In the genomic region with DNA sequence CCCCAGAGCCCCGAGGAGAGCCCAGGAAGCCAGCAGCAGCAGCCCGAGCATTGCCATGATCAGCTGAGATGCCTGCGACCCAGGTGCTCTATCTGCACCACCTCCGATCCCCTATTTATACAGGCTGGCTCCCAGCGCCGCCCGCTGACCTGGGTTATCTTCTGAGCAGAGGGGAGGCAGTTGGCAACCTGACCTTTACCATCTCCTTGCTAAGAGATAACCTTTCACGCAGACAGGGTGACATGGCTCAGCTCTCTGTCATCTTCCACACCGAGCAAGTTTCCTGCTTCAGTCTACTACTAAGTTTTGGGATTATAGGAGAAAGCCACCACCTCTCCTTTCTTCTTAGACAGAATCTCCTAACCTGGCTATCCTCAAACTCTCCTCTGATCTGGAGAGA, we compare ENCODE assay signal across 14 mouse cellular contexts. TPM values are rescaled to one million over a fixed set of nuclear protein-coding genes. Genes with fewer than 3 reads are reported as not detected.
DNase-seq lines count a peak whose midpoint lies in the region; ATAC-seq lines count a peak whose summit lies in the region.
"Had no signal": no experiment of that assay in that cellular context is flagged by ENCODE, and none has a peak within 500 bp of the region (broad histone marks: within the 10 kb centered on the region; RNA-seq: fewer than 3 reads in every experiment).

Gene Rln3 (minus strand): TSS at position 101 of the 400 bp plus-strand sequence.

- no peak within 1 kb of the TSS for H3K4me3 ChIP-seq in heart, embryonic 11.5 days (ENCODE audit: low read depth, low read length)
- H3K4me3 ChIP-seq in liver, embryonic 12.5 days: no peak within 1 kb of the TSS
- no peak within 1 kb of the TSS for H3K4me3 ChIP-seq in embryonic facial prominence, embryonic 13.5 days
- H3K4me3 ChIP-seq in midbrain, embryonic 13.5 days (replicated peaks): no peak within 1 kb of the TSS

- no peaks in the 10 kb centered on the region for H3K9me3 ChIP-seq in heart, embryonic 11.5 days (replicated peaks; ENCODE audit: control insufficient read depth, low read length)
- H3K9me3 ChIP-seq in liver, embryonic 12.5 days (replicated peaks): no peaks in the 10 kb centered on the region
- H3K9me3 ChIP-seq in embryonic facial prominence, embryonic 13.5 days: no peaks in the 10 kb centered on the region
- H3K9me3 ChIP-seq in midbrain, embryonic 13.5 days: no peaks in the 10 kb centered on the region; the same call in 1 of the 2 replicates

- no peak within 1 kb of the TSS for H3K9ac ChIP-seq in heart, embryonic 11.5 days (ENCODE audit: low read depth, low read length)
- no peak within 1 kb of the TSS for H3K9ac ChIP-seq in liver, embryonic 12.5 days
- H3K9ac ChIP-seq in embryonic facial prominence, embryonic 13.5 days: 0 out of 2 replicates have a peak within 1 kb of the TSS, but pooled peaks have one; percentile 49
- H3K9ac ChIP-seq in midbrain, embryonic 13.5 days (replicated peaks): peak within 1 kb of the TSS; percentile 32; the same call in 1 of the 2 replicates

- peak within 1 kb of the TSS; percentile 46 for H3K4me2 ChIP-seq in heart, embryonic 11.5 days
- peak within 1 kb of the TSS; percentile 28 for H3K4me2 ChIP-seq in liver, embryonic 12.5 days
- no peak within 1 kb of the TSS for H3K4me2 ChIP-seq in embryonic facial prominence, embryonic 13.5 days
- 0 out of 2 replicates have a peak within 1 kb of the TSS, but pooled peaks have one; percentile 13 for H3K4me2 ChIP-seq in midbrain, embryonic 13.5 days (replicated peaks)

- WGBS in heart, embryonic 11.5 days (ENCODE audit: insufficient replicate concordance): 2% methylated on average over 9 of the region's 9 CpGs
- WGBS in liver, embryonic 12.5 days (ENCODE audit: insufficient replicate concordance): 9% methylated on average over 9 of the region's 9 CpGs
- 8% methylated on average over 9 of the region's 9 CpGs for WGBS in embryonic facial prominence, embryonic 13.5 days
- WGBS in midbrain, embryonic 13.5 days: 12% methylated on average over 9 of the region's 9 CpGs

- peaks cover 3% of the 10 kb centered on the region; the same call in 1 of the 2 replicates for H3K4me1 ChIP-seq in heart, embryonic 11.5 days (ENCODE audit: control insufficient read depth, insufficient read depth, low read length)
- peaks cover 16% of the 10 kb centered on the region for H3K4me1 ChIP-seq in liver, embryonic 12.5 days
- peaks cover 20% of the 10 kb centered on the region for H3K4me1 ChIP-seq in embryonic facial prominence, embryonic 13.5 days
- peaks cover 18% of the 10 kb centered on the region for H3K4me1 ChIP-seq in midbrain, embryonic 13.5 days (replicated peaks)

- ATAC-seq in heart, embryonic 11.5 days (replicated peaks; ENCODE audit: insufficient number of reproducible peaks, low FRiP score, low TSS enrichment): no peak
- ATAC-seq in liver, embryonic 12.5 days: no peak
- ATAC-seq in embryonic facial prominence, embryonic 13.5 days (ENCODE audit: insufficient number of reproducible peaks, insufficient read depth, low FRiP score, low TSS enrichment, low read depth): no peak
- no peak for ATAC-seq in midbrain, embryonic 13.5 days
- no peak for ATAC-seq in erythroblast, adult 5-6 weeks (replicated peaks; ENCODE audit: low FRiP score, poor library complexity, severe bottlenecking)

- H3K27me3 ChIP-seq in heart, embryonic 11.5 days (ENCODE audit: control insufficient read depth, insufficient read depth, low read length): peaks cover 47% of the 10 kb centered on the region
- peaks cover 86% of the 10 kb centered on the region for H3K27me3 ChIP-seq in liver, embryonic 12.5 days (replicated peaks)
- H3K27me3 ChIP-seq in embryonic facial prominence, embryonic 13.5 days: peaks cover 67% of the 10 kb centered on the region
- H3K27me3 ChIP-seq in midbrain, embryonic 13.5 days: peaks cover 52% of the 10 kb centered on the region

- DNase-seq in heart, adult 18-20 months: no peak
- no peak for DNase-seq in liver
- DNase-seq in spleen, postnatal 10 days (ENCODE audit: low spot score in 2 of 2): no peak
- DNase-seq: cerebellum, adult 9-10 months; gastrocnemius, postnatal 25 days; kidney, postnatal 10 days had no signal

- H3K36me3 ChIP-seq in heart, embryonic 11.5 days (ENCODE audit: control insufficient read depth, insufficient read depth, low read length): no peaks in the 10 kb centered on the region
- H3K36me3 ChIP-seq in liver, embryonic 12.5 days: no peaks in the 10 kb centered on the region
- H3K36me3 ChIP-seq in embryonic facial prominence, embryonic 13.5 days: no peaks in the 10 kb centered on the region
- H3K36me3 ChIP-seq in midbrain, embryonic 13.5 days: no peaks in the 10 kb centered on the region

- H3K27ac ChIP-seq in heart, embryonic 11.5 days (ENCODE audit: low read depth, low read length): no peak within 1 kb of the TSS
- H3K27ac ChIP-seq in liver, embryonic 12.5 days: no peak within 1 kb of the TSS
- no peak within 1 kb of the TSS for H3K27ac ChIP-seq in embryonic facial prominence, embryonic 13.5 days
- no peak within 1 kb of the TSS for H3K27ac ChIP-seq in midbrain, embryonic 13.5 days
- H3K27ac ChIP-seq: macrophage had no signal

RNA-seq across cellular contexts. Expression of gene Rln3, which starts in this region (rescaled TPM):
- not detected in 2 replicates for polyA plus RNA-seq in heart, embryonic 11.5 days (2014; fragmentation: Nextera tagmentation; extraction: Ambion mirVana)
- total RNA-seq in heart, adult 18-20 months (2021): not detected
- polyA plus RNA-seq in liver, embryonic 12.5 days (2016; fragmentation: Nextera tagmentation; extraction: Ambion mirVana): not detected in 2 replicates
- polyA plus RNA-seq in embryonic facial prominence, embryonic 13.5 days (2015; fragmentation: Nextera tagmentation; extraction: Ambion mirVana): not detected in 2 replicates
- polyA plus RNA-seq in midbrain, embryonic 13.5 days (2015; fragmentation: Nextera tagmentation; extraction: Ambion mirVana): not detected in 2 replicates
- total RNA-seq in erythroblast, adult 5-6 weeks (2015; ENCODE audit: low replicate concordance): not detected in 2 replicates
- not detected in 2 replicates for total RNA-seq in erythroblast, adult 5-6 weeks (2017; ENCODE audit: low replicate concordance)
- total RNA-seq: gastrocnemius, postnatal 25 days; left cerebral cortex, postnatal 36 days had no signal
- polyA plus RNA-seq: C2C12, macrophage had no signal

Comparison
In these comparisons a context has a peak if more than half of its experiments do, and no peak if none do; other contexts are left out.
1. H3K9ac ChIP-seq: peak in embryonic facial prominence, embryonic 13.5 days (single experiment) and midbrain, embryonic 13.5 days (single experiment); none in heart, embryonic 11.5 days (single experiment) and liver, embryonic 12.5 days (single experiment).